Mouse (Mus musculus) CH12.LX (cell line): ENCODE data around the gene Usmg5.

Source experiments
- CHD1 ChIP-seq: IDR thresholded peaks from 2 replicates; pipeline ENCODE4 v1.6.1; 2012; ENCODE audit warnings: low read depth, low read length, improper control_type of control experiment, inconsistent platforms
- CHD2 ChIP-seq: IDR thresholded peaks from 2 replicates; pipeline ENCODE4 v1.6.1; 2011; ENCODE audit warnings: low read length, improper control_type of control experiment
- CTCF ChIP-seq, 2 experiments: IDR thresholded peaks in 1 of 2; conservative IDR thresholded peaks in 1 of 2; 2 replicates each; pipeline ENCODE4 v1.5.1; 2011 to 2012; ENCODE audit warnings: low read depth in 2 of 2, low read length in 2 of 2, improper control_type of control experiment in 1 of 2, inconsistent platforms in 1 of 2, mild to moderate bottlenecking in 1 of 2, moderate library complexity in 1 of 2
- KAT2A ChIP-seq: IDR thresholded peaks from 2 replicates; pipeline ENCODE4 v1.6.1; 2012; ENCODE audit warnings: low read length, improper control_type of control experiment, inconsistent platforms; ENCODE audit not compliant: insufficient replicate concordance
- MAFK ChIP-seq: IDR thresholded peaks from 2 replicates; pipeline ENCODE4 v1.6.1; 2011; ENCODE audit warnings: low read length, improper control_type of control experiment; ENCODE audit not compliant: insufficient replicate concordance
- MAX ChIP-seq: IDR thresholded peaks from 2 replicates; pipeline ENCODE4 v1.6.1; 2011; ENCODE audit warnings: low read length, improper control_type of control experiment
- POLR2A ChIP-seq: IDR thresholded peaks from 2 replicates; pipeline ENCODE4 v1.6.1; 2011; ENCODE audit warnings: low read depth, mild to moderate bottlenecking, improper control_type of control experiment, low read length
- RAD21 ChIP-seq: IDR thresholded peaks from 2 replicates; pipeline ENCODE4 v1.6.1; 2011; ENCODE audit warnings: low read depth, mild to moderate bottlenecking, low read length, improper control_type of control experiment, moderate library complexity
- SMC3 ChIP-seq: IDR thresholded peaks from 2 replicates; pipeline ENCODE4 v1.6.1; 2011; ENCODE audit warnings: low read depth, low read length, improper control_type of control experiment
- ZC3H11A ChIP-seq: IDR thresholded peaks from 2 replicates; pipeline ENCODE4 v1.6.1; 2012; ENCODE audit warnings: low read depth, mild to moderate bottlenecking, inconsistent platforms, low read length, improper control_type of control experiment
- ZNF384 ChIP-seq: IDR thresholded peaks from 2 replicates; pipeline ENCODE4 v1.6.1; 2012; ENCODE audit warnings: low read depth, low read length, improper control_type of control experiment, inconsistent platforms

- no peak for TF ChIP-seq RAD21
- TF ChIP-seq CHD1 = no peak
- no peak for TF ChIP-seq CHD2
- TF ChIP-seq SMC3 = no peak
- TF ChIP-seq CTCF (conservative IDR thresholded peaks at IDR 0.05 in 1 of 2, IDR thresholded peaks at IDR 0.05 in 1 of 2; ENCODE audit: low read depth in 2 of 2, low read length in 2 of 2) = no peak
- TF ChIP-seq POLR2A = peak; percentile 91
- peak; percentile 71 for TF ChIP-seq MAX
- TF ChIP-seq ZC3H11A = no peak
- peak; percentile 84; the same call in 1 of the 2 replicates for TF ChIP-seq KAT2A
- peak; percentile 71 for TF ChIP-seq ZNF384
- no peak for TF ChIP-seq MAFK
These were observed 23.2 kb downstream of the Usmg5 start, which contains the start of gene Taf5 for GRCm38 (mm10) chr19:47067096-47067882.
